Mouse (Mus musculus) ZHBTc4 (cell line): ENCODE results near the gene Cfdp1.
A peak's percentile ranks its signal among the peaks of the same experiment; 100 is the strongest.

Experiments used
- DNase-seq: peaks from one replicate; pipeline ENCODE4 v3.0.0-alpha.2; 2011; ENCODE audit warnings: low read depth, low spot score

Gene Cfdp1

DNA sequence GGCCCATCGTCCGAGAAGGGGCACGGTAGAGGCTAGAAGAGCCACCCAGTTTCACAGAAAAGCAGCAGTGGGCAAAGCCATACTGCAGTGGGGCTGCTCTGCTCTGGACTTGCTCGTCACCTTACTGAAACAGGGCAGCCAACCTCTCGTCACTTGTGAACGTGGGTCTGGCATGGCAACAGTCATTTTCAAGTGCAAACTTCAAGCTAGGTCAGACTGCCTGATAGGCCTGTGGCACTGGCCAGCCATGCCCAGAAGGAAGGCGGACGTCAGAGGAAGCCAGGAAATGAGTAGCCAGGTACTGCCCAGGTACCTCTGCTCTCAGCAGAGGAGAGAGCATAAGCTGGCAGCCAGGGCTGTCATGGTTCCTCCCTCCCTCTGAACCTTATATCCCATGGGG is 113.1 kb downstream of the Cfdp1 start:
- no peak for DNase-seq

DNA sequence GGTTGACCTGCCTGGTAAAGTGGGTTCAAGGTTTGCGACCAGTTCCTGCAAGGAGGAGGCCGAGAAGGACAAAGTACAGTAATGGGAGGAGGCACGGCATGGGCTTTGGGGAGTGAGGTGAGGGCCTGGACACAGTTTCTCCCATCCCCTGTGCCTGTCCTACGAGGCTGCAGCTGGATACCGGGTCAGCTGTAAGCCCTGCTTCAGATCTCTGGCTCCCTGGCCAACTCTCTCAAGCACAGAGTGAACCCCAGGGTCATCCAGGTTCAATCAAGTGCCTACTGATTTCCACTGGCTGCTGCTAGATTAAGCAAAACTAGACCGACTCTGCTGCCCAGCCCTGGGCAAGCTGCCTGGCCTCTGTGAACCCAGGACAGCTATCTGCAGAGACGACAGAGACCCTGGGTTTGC is 113.8 kb downstream of the Cfdp1 start:
- no peak for DNase-seq

DNA sequence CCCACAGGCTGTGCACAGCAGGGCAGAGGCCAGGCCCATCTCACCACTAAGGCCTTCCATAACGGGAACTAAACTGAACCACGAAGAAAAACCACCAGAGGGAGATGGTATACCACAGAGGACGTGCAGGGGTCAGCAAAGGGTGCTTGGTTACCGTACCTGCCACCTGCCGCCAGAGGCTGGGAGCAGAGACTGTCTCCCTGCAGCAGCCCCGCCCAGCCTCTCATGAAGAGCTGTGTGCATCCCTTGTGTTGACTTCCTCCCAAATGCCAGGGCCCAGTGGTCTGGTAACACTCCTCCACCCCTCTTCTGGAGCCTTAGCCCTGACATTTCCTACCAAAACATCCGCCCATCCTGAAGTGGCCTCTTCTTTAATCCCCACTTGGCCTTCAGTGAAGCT is 114.5 kb downstream of the Cfdp1 start:
- peak; percentile 79 for DNase-seq

DNA sequence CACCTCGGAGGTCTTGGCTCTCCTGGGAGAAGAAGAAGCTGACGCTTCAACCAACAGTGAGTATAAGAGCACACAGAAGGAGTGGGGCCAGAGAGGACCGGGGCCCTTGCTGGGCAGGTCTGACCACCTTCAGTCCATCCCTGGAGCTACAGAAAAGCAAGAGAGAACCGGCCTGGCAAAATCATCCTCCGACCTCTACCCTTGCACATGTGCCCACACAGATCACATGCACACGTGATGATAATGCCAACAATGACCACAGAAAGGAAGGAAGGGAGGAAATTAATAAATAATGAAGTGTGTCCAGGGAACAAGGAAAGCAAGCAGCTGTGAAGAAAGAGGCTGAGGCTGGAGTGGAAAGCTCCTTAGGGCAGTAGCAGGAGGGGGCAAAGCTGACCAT is 115.2 kb downstream of the Cfdp1 start:
- DNase-seq = no peak

DNA sequence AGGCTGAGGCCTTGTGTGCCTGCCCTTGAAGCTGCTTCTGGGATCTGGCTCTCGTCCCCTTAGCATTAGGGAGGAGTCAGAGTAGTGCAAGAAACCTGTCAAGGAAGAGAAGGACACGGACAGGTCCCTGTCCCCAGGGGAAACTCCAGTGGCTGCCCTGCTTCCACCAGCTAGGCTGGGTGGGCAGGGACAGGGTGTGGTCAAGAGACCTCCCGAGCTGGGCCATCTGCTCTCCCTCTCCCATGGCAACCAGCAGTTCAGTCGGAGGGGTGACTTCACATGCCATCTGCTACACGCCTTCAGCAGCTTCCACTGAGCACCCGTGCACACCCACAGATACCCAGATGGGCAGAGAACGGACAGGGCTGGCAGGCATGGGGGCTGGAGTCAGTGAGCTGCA is 117.8 kb downstream of the Cfdp1 start:
- no peak for DNase-seq

DNA sequence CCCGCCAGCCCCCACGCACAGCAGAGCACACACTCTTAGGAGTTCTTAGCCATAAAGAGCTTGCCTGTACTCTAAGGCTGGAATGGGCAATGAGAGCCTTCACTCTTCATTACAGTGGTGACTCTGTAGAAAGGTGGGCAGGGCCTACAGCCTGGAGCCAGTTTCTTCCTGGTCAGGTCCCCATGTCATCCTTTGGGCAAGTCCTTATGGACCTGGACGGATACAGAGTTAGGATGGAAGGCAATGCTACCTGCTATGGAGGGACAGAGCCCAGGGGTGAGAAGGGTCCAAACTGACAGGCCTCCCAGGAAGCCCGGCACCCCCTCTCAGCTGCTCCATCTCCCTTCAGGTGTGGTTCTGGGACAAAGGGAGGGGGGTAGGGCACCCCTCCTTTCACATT is 118.3 kb downstream of the Cfdp1 start:
- DNase-seq = no peak

DNA sequence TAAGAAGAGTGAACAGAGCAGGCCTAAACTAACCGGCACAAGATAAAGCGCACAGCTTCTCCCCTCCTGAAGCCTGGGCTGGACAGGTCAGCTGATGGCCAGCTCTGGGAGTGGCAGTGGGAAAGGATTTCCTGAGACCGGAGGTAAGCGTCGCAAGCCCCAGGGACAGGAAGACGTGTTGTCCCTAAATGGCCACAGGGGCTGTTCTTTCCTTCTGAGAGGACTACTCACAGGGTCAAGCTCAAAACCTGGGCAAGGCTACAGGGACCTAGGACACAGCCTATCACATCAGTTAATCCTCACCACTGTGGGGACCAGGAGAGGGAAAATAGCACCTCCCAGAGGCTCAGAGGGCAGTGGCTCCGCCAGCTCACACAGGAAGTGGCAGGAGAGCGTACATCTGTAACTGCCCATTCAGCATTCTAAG is 118.7 kb downstream of the Cfdp1 start:
- DNase-seq = no peak

DNA sequence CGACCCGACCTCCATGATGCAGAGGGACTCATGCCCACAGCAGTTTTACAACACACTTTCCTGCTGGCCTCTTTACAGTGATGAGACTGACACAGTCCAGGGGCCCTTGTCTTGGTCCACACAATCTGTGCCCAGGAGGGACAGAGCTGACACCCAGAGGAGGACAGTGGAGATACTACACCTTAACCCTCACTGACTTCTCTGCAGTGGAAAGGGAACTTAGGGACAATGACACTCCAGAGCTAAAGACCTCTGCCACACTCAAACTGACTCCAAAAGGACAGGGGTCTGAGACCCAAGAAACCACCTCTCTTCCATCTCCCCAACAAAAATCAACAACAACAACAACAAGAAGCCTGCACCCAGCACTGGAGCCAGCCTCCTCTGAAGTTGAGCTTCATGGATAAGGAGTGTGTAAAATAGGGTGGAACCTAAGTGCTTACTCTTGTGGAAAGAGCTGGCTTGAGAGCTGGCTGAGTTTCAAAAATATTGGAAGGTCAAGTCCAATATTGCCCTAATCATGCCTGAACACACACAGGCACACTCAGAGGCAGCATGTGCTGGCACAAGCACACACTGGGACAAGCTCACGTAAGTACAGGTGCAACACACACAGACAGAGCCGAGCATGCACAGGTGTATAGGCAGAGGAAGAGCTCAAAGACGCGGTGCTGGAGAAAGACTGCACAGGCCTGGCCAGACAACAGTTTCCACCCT is 119.7 kb downstream of the Cfdp1 start:
- no peak for DNase-seq

DNA sequence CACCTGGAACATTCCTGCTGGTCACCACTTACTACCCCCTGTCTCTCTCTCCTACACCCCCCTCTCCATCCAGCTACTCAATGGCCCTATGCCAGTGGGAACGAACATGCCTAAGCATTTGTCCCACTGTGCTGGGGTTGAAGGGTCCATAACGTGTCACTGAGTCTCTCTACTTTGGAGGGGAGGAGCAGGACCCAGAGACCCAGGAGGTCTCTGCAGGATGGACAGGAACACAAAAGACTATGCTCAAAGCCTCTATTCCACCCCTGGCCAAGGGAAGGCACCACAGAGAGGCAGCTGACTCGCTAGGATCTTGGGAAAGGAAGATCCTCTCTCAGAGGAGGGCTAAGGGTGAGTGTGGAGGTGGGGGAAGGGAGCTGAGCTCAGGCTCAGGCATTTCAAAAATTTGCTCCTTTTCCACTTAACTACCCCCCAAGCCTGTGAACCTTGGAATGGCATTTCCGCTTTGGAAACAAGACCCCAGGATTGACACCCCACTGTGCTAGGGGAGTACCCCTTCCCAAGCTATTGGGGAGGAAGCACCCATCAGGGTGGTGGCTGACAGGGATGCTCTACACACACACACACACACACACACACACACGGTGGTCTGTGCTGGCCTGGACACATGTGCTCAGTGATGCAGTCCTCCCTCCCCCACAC is 120.4 kb downstream of the Cfdp1 start:
- DNase-seq = peak; percentile 57

DNA sequence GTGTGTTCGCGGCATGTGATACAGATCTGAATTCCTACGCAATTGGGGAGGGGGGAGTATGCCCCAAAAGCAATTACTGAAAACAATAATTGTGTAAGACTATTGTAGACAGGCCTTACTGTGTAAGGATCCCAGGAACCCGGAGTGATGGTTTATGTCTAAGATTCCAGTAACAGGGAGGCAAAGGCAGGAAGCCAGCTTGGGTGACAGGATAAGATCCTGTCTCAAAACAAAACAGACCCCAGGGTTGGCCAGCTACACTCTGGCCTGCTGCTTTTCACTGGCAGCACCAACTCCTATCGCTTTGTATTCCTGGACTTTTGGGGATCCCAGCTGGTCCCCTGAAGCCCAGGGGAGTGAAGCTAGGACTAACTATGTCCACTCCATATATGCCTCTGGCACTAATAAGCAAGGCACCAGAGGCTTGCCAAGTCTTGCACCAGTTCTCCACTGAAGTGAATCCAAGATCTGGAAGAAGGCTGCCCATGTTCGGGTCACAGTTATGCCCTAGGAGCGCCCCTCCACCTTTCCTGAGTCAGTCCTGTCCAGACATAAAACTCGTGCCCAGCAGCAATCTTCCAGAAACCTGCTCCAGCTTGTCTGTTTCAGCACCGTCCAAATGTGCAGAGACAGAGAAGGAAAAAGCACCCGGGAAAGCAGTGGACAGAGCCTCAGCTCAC is 121.5 kb downstream of the Cfdp1 start:
- no peak for DNase-seq

DNA sequence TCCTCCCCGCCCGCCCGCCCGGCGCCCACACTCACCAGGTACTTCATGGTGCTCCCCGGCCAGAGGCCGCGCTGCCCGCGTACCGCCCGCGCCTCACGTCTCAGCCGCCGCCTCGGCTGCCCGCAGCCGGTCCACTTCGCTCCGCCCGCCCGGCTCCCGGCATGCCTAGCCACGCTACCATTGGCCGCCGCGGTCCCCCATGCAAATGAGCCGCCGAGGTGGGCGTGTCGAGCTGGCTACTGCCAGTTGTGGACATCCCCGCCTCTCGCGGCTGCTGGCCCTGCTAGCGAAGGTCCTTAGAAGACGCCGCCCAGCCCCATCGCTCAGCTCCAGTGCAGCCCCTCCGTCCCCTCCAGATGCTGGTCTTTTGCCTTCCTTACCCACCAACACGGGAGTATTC is 122.1 kb downstream of the Cfdp1 start:
- DNase-seq = peak; percentile 93

DNA sequence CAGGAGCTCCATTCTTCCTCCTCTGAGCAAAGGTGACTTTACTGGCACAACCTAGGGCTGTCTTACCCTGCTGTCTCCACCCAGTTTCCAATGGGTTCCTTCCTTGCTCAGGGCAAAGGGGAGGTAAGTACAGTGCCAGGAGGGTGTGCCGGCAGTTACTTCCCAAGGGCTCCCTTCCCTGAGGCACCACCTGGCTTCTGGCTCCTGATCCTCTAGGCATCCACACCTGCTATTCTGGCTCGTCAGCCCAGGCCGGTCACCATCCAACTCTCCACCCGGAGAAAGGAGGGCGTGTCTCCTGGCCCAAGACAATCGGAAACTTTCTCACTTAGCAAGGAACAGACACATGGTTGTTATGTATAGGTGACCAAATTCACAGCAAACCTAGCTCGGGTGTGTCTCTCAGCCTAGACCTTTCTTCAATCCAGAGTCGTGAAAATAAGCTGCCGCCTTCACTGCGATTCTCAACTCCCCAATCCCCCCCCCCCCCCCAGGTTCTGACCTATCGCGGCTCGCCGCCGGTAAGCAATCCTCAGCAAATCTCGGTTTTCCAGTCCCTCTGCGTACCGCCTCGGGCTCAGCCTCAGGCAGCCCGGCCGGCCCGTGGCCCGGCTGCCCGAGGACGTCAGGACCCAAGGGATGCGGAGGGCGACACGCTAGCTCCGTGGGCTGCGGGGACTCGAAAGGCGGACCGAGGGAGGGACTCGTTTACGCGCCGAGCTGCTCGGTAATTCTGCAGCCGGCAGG is 122.7 kb downstream of the Cfdp1 start:
- DNase-seq = peak; percentile 82

DNA sequence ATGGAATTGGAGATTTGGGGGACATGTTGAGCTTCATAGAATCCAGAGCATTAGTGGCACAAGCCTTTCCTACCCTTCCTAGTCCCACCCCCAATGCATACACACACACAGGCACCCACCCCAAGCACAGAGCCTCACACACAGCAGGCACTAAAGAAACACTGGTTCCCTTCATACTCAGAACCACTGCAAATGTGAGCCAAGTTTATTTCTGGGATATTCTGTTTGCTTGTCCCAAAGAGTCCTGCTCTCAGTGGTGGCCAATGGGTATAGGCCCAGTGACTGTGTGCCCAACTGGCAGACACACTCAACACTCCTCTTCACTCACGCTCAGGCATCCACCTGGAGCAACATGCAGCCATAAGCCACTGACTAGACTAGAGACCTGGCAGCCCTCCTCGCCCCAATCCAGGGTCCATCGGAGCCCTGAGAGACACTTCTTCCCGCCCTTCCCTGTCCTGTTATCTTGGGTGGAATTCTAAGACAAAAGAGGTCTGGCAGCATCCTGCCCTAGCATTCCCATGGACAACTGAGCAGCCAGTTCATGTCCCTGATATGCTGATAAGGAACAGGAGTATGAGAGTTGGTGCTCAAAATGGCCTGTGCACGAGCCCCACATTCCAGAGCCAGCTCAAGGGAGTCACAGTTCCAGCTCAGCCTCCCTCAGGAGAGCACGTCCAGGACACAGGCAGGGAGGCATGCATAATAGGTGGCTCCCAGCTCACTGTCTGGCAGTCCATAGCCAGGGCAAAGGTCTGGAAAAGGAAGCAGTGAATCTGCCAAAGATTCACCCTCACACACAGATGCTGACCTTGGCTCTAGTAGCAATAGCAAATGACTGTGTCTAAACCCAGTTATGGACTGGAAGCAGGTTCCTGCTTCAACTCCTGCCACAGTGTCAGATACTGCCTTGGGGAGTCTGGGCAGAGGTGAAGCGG is 124.6 kb downstream of the Cfdp1 start:
- DNase-seq = no peak

DNA sequence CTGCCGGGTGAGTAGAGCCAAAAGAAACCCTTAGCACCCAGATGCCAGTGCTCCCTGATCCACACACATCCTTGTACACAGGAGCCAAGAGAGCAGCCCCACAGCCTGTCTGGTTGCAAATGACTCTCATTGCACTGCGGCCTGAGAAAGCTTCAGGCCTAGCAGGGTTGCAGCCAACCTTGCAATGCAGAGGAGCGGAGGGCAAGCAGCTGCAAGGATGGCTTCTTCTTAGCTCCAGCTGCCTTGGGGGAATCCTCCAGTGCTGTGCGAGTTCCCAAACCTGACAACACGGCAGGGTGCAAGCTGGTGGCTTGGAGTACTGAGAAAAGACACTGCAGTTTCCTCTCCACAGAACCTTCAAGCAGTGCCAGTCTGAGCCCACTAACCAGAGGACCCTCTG is 125.6 kb downstream of the Cfdp1 start:
- DNase-seq = no peak

DNA sequence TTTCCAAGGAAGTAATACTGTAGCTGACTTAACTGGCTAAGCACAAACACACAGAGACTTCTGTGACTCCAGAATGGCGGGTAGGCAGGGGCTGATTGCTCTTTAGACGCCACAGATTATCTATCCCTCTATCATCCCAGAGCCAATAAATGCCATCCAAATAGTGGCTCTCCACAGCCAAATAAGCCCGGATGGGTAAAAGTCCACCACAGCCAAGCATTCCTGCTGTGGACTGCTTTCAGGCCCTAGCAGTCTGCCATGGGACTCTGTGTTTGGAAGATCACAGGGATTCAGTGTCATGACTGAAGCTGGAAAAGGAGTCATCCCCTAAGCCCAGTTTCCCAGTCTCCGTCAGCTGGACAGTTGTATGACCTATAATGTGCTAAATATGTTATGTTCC is 126.5 kb downstream of the Cfdp1 start:
- DNase-seq = no peak

DNA sequence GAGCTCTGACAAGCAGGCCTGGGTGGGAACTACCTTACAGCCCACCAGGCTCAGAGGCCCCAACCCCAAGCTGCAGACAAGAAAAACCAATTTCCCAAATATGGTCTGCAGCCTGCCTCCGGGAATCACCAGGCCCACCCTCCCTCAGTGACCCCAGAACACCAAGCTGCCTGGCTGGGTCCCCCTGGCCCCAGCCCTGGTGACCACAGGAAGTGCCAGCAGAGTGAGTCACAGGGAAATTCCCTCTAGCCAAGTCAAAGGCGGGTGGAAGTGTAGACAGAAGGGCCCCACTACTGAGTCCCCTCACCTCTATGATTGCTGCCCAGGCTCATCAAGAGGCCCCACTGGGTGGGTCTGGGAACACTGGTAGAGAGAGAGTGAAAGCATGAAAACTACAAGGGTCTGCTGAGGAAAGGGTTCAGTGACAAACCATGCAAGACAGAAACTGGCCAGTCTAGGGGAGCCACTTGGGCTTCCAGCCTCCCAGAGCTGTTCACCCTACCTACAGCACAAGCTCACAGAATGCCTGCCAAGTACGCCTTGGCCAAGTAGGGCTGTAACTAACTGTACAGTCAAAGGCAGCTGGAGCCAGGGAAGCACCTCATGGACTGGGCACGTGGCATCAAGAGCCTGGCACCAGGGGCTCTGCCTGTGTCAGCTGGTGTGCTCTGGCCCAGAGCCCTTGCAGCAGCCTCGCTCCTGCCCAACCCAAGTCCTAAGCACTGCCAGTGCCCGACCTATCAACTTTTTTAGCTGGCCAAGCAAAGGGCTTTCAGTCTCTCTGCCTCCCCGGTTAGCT is 127.8 kb downstream of the Cfdp1 start:
- no peak for DNase-seq

DNA sequence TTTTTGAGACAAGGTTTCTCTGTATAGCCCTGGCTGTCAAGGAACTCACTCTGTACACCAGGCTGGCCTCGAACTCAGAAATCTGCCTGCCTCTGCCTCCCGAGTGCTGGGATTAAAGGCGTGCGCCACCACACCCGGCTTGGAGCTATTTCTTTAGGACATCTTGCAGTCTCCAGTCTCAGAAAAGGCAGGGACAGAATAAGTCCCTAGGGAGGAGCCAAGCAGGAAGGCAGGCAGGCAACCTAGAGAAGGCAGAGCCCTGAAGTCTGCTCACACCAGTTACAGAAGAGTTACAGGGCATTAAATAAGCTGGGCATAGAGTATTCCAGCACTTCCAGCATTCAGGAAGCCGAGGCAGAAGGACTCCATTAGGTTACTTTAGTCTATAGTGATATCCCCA is 128.8 kb downstream of the Cfdp1 start:
- DNase-seq = no peak

DNA sequence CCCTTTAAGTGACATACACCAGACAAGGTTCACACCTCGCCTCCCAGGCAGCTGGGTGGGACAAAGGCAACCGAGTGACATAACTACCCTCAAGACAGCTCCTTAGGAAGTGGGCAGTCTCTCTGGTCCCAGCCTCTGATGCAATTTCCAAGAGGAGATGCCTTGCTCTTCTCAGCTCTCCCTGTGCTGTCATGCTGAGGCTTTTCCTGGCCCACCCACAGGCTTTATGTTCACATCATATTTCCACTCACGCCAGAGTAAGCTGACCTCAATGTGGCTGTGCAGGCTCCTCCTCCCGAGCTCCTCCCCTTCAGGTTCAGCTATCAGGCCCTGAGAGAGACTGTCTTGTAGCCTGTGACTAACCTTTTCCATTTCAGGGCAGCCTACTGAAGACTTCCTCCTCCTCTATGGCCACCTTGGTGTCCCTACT is 134.0 kb downstream of the Cfdp1 start:
- DNase-seq = no peak

DNA sequence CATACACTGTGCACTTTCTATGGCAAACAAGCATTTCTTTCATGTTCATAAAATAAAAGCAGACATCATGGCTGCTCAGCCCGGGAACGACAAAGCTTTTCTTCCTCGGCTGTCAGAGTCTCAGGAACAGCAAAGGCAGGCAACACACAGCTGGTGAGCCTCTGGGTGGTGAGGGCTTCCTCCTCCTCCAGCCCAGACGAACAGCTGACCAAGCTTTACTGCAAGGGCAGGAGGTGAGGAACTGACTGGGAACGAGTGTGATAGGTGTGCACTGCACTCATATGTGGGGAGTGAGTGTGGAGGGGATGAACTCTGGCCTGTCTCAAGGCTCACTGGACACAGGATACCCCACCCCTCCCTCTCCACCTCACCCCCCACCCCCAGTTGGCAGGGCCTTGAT is 135.2 kb downstream of the Cfdp1 start:
- DNase-seq = no peak
